Mouse (Mus musculus) megakaryocyte, embryonic 14.5 days (primary cell): Measurements from ENCODE around the gene Plekho2. TPM values are rescaled to one million over a fixed set of nuclear protein-coding genes. Genes with fewer than 3 reads are reported as not detected.
A peak's percentile ranks its signal among the peaks of the same experiment; 100 is the strongest.

Experiments
- H3K27me3 ChIP-seq: replicated peaks from 2 replicates; pipeline ENCODE3; 2012; ENCODE audit warnings: inconsistent platforms
- H3K36me3 ChIP-seq: replicated peaks from 2 replicates; pipeline ENCODE3; 2012; ENCODE audit warnings: low read length, inconsistent platforms, mixed read lengths
- H3K4me1 ChIP-seq: 2 replicates; pipeline ENCODE4 v1.6.1; 2012; ENCODE audit warnings: inconsistent platforms
- H3K4me3 ChIP-seq: replicated peaks from 2 replicates; pipeline ENCODE3; 2012; ENCODE audit warnings: moderate library complexity, mild to moderate bottlenecking, inconsistent platforms
- H3K9me3 ChIP-seq: 2 replicates; pipeline ENCODE4 v1.6.1; 2012; ENCODE audit warnings: inconsistent platforms
- FLI1 ChIP-seq: IDR thresholded peaks from 2 replicates; pipeline ENCODE4 v1.6.1; 2012; ENCODE audit warnings: low read length, inconsistent platforms, mixed read lengths
- GATA1 ChIP-seq: IDR thresholded peaks from 3 replicates; pipeline ENCODE4 v1.6.1; 2012; ENCODE audit warnings: mixed read lengths, low read length, inconsistent platforms, borderline replicate concordance
- polyA plus RNA-seq: library from polyadenylated mRNA; stranded (reverse); fragments of >175 nt; gene quantifications from 2 replicates; pipeline ENCODE4 v1.2.3, GENCODE M21; 2012; ENCODE audit warnings: low replicate concordance; ENCODE audit not compliant: insufficient read depth

The Plekho2 gene
- polyA plus RNA-seq, 1 experiment: 198 TPM

DNA sequence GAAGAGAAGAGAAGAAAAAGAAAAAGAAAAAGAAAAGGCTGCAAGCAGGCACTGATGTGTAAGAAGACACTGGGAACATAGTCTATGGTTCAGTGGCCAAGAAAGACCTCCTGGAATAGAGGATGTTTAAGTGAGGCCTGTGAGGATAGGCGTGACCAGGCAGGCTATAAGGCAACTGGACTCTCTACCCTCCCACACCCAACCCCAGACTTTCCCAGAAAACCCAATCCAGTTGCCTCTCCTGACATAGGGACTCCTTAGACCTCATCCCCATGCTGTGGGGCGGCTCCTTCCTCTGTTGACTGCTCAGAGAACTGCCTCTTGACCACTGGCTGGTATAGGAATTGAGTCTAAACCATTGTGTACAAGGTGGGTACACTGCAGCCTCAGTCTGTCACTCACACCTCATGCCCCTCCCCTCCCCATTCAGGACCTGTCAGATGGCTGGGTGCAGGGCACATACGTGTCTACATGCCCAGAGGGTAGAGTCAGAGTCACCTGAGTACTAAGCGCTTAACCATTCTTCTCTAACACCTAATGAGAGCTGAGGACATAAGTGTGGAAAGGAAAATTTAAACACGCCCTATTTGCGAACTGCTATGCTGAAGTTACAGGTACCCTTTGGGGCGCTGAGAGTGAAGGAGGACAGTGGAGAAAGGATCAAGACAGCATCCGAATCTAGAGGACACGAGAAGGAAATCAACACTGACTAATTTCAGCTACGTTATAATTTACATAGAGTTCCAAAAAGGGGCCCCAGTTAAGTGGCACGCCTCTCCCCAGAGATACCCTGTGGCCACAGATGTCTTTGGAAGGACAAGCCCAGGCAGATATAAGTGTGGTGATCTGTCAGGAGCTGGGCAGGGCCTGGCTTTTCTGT lies 5.1 kb downstream of the Plekho2 start:
- peaks cover 87% of the 10 kb centered on the region for H3K36me3 ChIP-seq

DNA sequence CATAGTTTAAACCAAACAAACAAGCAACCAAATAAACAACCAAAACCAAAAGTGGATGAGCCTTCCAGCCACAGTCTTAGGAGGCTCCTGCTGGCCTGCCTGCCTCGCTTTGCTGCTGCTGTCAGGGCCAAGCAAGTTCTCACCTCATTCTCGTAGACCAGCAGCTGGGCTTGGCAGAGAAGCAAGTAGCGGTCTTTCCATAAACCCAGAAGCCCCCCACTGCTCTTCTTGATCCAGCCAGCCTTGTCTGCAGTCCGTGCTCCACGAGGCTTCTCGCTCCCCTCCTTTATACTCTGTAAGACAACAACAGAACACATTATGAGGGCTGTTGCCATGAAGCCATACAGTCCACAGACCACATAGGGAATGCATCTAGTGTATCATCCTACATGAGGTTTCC lies 7.0 kb downstream of the Plekho2 start:
- Histone ChIP-seq H3K4me1 (peaks cover 89% of the 10 kb centered on the region), H3K36me3 (peaks cover 92% of the 10 kb centered on the region), H3K9me3 (no peaks in the 10 kb centered on the region)

More for the DNA sequence above, 5.1 kb downstream of the Plekho2 start:
- TF ChIP-seq GATA1 (no peak), FLI1 (no peak)
- H3K27me3 ChIP-seq: no peaks in the 10 kb centered on the region
- H3K4me1 ChIP-seq: peaks cover 77% of the 10 kb centered on the region
- H3K9me3 ChIP-seq: no peaks in the 10 kb centered on the region
- H3K4me3 ChIP-seq: peak overlapping the region; percentile 93

DNA sequence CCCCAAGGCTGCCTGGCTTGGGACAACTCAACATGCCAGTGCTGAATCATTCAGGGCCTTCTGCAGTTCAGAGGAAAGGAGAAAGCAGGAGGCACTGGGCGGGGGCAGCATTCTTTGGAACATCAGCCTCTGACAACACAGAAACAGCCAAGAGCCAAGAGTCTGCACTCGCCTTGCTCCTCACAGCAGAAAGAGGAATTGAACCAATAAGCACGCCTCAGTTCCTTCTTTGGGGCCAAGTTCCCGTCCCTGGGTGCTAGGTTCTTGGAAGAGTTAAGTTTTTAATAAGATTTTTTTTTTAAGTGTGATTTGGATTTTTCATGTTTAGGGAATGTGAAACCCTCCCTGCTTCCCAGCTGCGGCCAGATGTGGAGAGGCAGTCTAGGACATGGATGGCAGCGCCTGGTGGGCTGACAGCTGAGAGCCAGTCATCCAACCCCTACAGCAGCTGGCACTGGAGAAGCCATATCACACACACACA lies 10.3 kb downstream of the Plekho2 start:
- TF ChIP-seq FLI1 (no peak), GATA1 (no peak)
- no peaks in the 10 kb centered on the region for H3K9me3 ChIP-seq
- H3K4me1 ChIP-seq: peaks cover 87% of the 10 kb centered on the region
- no peaks in the 10 kb centered on the region for H3K27me3 ChIP-seq
- peak overlapping the region; percentile 73 for H3K4me3 ChIP-seq
- H3K36me3 ChIP-seq: peaks cover 93% of the 10 kb centered on the region

More for the DNA sequence above, 7.0 kb downstream of the Plekho2 start:
- H3K27me3 ChIP-seq: no peaks in the 10 kb centered on the region
- TF ChIP-seq FLI1: no peak
- no peak for TF ChIP-seq GATA1
- peak overlapping the region; percentile 64 for H3K4me3 ChIP-seq

DNA sequence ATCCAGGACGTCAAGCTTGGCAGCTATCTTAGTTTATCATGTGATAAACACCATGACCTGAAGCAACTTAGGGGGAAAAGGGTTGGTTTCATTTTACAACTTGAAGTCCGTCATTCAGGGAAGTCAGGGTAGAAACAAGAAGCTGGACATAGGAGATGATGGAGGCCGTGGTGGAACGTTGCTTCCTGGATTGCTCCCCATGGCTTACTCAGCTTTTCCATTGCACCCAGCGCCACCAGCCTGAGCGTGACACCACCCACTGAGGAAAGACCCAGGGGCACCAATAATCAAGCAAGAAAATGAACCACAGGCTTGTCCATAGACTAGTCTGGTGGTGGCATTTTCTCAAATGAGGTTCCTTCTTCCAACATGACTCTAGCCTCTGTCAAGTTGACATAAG lies 11.1 kb downstream of the Plekho2 start:
- Histone ChIP-seq H3K4me3 (peak overlapping the region; percentile 69), H3K9me3 (no peaks in the 10 kb centered on the region), H3K36me3 (peaks cover 98% of the 10 kb centered on the region), H3K27me3 (no peaks in the 10 kb centered on the region), H3K4me1 (peaks cover 92% of the 10 kb centered on the region)
- no peak for TF ChIP-seq GATA1
- no peak for TF ChIP-seq FLI1

DNA sequence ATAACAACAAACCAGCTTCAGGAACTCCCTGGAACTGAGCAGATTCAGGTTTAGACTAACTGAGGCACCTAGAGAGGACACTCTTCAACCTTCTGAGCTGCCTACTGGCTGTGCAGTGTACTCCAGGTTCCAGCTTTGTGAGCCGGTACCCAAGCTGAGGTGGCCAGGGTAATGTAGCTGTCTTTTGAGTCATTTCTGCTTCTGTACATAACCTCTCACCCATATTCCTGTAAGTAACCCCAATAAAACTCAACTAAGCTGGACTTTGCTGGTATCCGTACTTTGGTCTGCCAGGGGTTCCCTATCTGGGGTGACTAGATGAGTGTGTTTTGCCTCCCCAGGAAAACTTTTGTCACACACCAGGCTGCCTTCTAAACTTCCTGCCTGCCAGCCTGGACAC lies 15.1 kb downstream of the Plekho2 start:
- Histone ChIP-seq H3K27me3 (no peaks in the 10 kb centered on the region), H3K4me1 (peaks cover 98% of the 10 kb centered on the region), H3K4me3 (no peak overlapping the region), H3K36me3 (peaks cover 100% of the 10 kb centered on the region), H3K9me3 (no peaks in the 10 kb centered on the region)
- TF ChIP-seq GATA1 (no peak), FLI1 (no peak)

DNA sequence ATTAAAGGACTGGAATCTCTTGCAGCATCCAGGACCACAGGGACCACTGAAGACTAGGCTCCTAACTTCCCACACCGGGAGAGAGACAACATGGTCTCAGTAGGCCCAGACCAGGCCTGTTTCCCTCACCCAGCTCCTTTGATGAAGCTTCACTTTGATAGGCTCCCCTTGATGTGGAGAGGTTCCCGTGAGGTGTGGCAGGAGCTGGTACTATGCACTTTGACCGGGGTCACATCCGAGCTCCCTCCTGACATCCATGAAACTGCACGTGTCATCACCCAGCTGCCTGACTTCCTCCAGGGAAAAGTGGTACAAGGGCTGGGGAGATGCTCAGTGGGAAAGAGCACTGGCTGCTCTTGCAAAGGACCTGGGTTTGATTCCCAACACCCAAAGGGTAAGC lies 16.8 kb downstream of the Plekho2 start:
- Histone ChIP-seq H3K36me3 (peaks cover 100% of the 10 kb centered on the region), H3K9me3 (no peaks in the 10 kb centered on the region), H3K4me1 (peaks cover 98% of the 10 kb centered on the region), H3K27me3 (no peaks in the 10 kb centered on the region), H3K4me3 (peak overlapping the region; percentile 8)
- no peak for TF ChIP-seq FLI1
- no peak for TF ChIP-seq GATA1

DNA sequence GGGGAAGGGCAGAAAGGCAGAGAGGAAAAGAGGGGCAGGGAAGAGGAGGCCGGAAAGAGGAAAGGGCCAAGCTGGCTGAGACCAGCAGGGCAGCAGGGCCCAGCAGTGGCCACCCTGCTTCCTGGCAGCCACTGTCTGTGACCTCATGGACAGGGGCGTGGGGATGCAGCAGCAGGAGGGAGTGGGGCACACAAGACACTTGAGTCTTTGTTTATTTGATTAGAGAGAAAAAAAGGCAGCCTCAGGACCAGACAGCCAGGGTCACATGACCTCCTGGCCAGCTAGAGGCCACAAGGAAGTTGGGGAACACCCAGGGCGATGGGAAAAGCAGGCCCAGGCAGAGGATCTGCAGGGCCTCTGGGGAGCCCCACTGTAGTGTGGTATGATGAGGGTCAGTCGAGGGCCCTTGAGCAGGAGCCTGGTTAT lies 17.7 kb downstream of the Plekho2 start:
- Histone ChIP-seq H3K4me1 (peaks cover 100% of the 10 kb centered on the region), H3K36me3 (peaks cover 100% of the 10 kb centered on the region), H3K9me3 (no peaks in the 10 kb centered on the region), H3K4me3 (peak overlapping the region; percentile 66), H3K27me3 (no peaks in the 10 kb centered on the region)
- TF ChIP-seq GATA1: no peak
- TF ChIP-seq FLI1: no peak

DNA sequence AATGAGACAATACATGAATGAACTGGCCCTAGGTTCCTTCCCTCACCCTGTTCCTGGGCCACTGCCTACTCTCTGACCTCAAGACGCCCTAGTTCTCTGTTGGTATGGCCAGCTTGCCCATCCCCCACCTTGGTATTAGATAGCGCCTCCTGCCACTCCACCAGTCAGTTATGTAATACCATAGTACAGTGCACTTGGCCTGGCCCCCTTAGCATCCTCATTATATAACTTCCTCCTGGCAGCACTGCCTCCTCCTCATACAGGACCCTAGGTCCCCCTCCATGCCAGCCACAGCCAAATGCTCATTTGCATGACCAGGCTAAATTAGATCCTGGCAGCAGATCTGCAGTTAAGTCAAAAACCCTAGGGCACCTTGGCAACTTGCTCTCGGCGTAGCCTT lies 18.8 kb downstream of the Plekho2 start:
- peaks cover 100% of the 10 kb centered on the region for H3K36me3 ChIP-seq
- peak overlapping the region; percentile 54 for H3K4me3 ChIP-seq
- no peaks in the 10 kb centered on the region for H3K9me3 ChIP-seq
- TF ChIP-seq FLI1 (no peak), GATA1 (no peak)
- H3K27me3 ChIP-seq: no peaks in the 10 kb centered on the region
- peaks cover 100% of the 10 kb centered on the region for H3K4me1 ChIP-seq

DNA sequence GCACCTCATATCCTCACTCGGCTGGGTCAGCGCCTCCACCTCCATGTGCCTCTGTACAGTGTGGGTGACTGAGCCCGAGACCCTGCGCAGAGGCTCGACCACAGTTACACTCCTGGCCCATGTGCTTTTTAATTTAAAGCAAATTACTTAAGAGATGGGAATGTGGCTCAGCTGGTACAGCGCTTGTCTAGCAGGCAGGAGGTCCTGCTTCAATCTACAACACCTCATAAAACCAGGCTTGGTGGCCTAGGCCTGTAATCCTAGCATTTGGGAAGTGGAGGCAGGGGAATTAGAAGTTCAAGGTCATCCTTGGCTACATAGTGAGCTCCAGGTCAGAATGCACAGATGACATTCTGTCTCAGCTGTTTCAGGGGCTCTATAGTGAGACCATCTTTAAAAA lies 21.0 kb downstream of the Plekho2 start:
- H3K9me3 ChIP-seq: no peaks in the 10 kb centered on the region
- no peaks in the 10 kb centered on the region for H3K27me3 ChIP-seq
- peaks cover 100% of the 10 kb centered on the region for H3K36me3 ChIP-seq
- H3K4me3 ChIP-seq: no peak overlapping the region
- peaks cover 100% of the 10 kb centered on the region for H3K4me1 ChIP-seq
- TF ChIP-seq FLI1 (no peak), GATA1 (no peak)

DNA sequence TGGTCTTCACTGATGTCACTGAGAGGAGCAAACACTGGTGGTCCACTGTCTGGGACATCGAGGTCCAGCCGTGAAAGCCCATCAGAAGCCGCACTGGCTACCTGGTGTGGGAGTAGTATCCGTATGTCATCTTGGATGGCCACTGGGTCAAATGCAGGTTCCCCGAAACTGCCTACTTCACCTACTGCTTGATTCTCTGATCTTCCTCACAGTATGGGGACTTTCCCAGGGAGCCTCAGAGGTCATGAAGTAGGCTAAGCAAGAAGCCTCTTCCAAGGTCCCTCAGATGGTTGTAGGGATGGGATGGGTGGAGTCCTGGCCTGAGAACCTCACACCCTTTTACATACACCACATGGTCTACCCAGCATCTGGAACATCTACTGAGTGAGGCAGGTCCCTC lies 22.9 kb downstream of the Plekho2 start:
- no peaks in the 10 kb centered on the region for H3K27me3 ChIP-seq
- H3K9me3 ChIP-seq: no peaks in the 10 kb centered on the region
- H3K4me3 ChIP-seq: no peak overlapping the region
- H3K36me3 ChIP-seq: peaks cover 100% of the 10 kb centered on the region
- H3K4me1 ChIP-seq: peaks cover 100% of the 10 kb centered on the region
- TF ChIP-seq FLI1 (no peak), GATA1 (no peak)
